27 mouse cellular contexts compared by ENCODE assay signal in genomic region chr7:75460290-75460689, GRCm38 (mm10).
"Had no signal": no experiment of that assay in that cellular context is flagged by ENCODE, and none has a peak within 500 bp of the region (broad histone marks: within the 10 kb centered on the region; RNA-seq: fewer than 3 reads in every experiment).

No protein-coding gene starts in this region.

- DNase-seq: gastrocnemius, adult 2 months; gastrocnemius, postnatal 10 days; gastrocnemius, postnatal 25 days; heart, postnatal 14 days; heart, postnatal 36 days; kidney, adult 2 months; kidney, adult 9 months; kidney, postnatal 10 days; kidney, postnatal 25 days; kidney, postnatal 4 days; liver; liver, embryonic 13.5 days had no signal

- H3K4me2 ChIP-seq: heart, embryonic 11.5 days; heart, embryonic 15.5 days; hindbrain, embryonic 12.5 days; hindbrain, embryonic 14.5 days; intestine, embryonic 15.5 days; kidney, embryonic 15.5 days; limb, embryonic 12.5 days; liver, embryonic 13.5 days; liver, embryonic 15.5 days had no signal

- H3K9ac ChIP-seq: heart, embryonic 15.5 days; hindbrain, embryonic 12.5 days; hindbrain, embryonic 14.5 days; intestine, embryonic 15.5 days; kidney, embryonic 15.5 days; limb, embryonic 12.5 days; liver, embryonic 13.5 days; liver, embryonic 15.5 days had no signal

- H3K27me3 ChIP-seq: heart, embryonic 15.5 days; hindbrain, embryonic 12.5 days; intestine, embryonic 15.5 days; kidney, embryonic 15.5 days; limb, embryonic 12.5 days had no signal

- H3K27ac ChIP-seq: heart, embryonic 15.5 days; hindbrain, embryonic 10.5 days; hindbrain, embryonic 12.5 days; hindbrain, embryonic 14.5 days; intestine, embryonic 15.5 days; kidney, embryonic 15.5 days; layer of hippocampus, adult 2 months; left cerebral cortex, adult 2 months; limb, embryonic 10.5 days; limb, embryonic 12.5 days; liver, embryonic 13.5 days; liver, embryonic 15.5 days had no signal

- H3K36me3 ChIP-seq: heart, embryonic 15.5 days; hindbrain, embryonic 10.5 days; hindbrain, embryonic 12.5 days; intestine, embryonic 15.5 days; kidney, embryonic 15.5 days; limb, embryonic 10.5 days; limb, embryonic 12.5 days; liver, embryonic 13.5 days; liver, embryonic 15.5 days had no signal

- ATAC-seq: hindbrain, embryonic 16.5 days; inflammation-experienced regulatory T-cells, adult 6 months; intestine, embryonic 15.5 days; intestine, postnatal 0 days had no signal

- H3K9me3 ChIP-seq: heart, embryonic 15.5 days; hindbrain, embryonic 10.5 days; hindbrain, embryonic 12.5 days; intestine, embryonic 15.5 days; kidney, embryonic 15.5 days; limb, embryonic 10.5 days; limb, embryonic 12.5 days; liver, embryonic 13.5 days; liver, embryonic 15.5 days had no signal

- H3K4me3 ChIP-seq: gastrocnemius, adult 2 months; heart, embryonic 15.5 days; hindbrain, embryonic 10.5 days; hindbrain, embryonic 12.5 days; intestine, embryonic 15.5 days; kidney, embryonic 15.5 days; layer of hippocampus, adult 2 months; left cerebral cortex, adult 2 months; limb, embryonic 10.5 days; limb, embryonic 12.5 days; liver, embryonic 13.5 days; liver, embryonic 15.5 days had no signal
